12 mouse cellular contexts compared by ENCODE assay signal in genomic region chr11:65723715-65724114, GRCm38 (mm10).
"Had no signal": no experiment of that assay in that cellular context is flagged by ENCODE, and none has a peak within 500 bp of the region (broad histone marks: within the 10 kb centered on the region; RNA-seq: fewer than 3 reads in every experiment).

No protein-coding gene starts in this region.

- DNase-seq: retina, postnatal 1 day; right cerebral cortex, adult 18-20 months; right cerebral cortex, postnatal 14 days; right cerebral cortex, postnatal 25 days; right cerebral cortex, postnatal 4 days; spleen, adult 18-20 months; thymus, adult 18-20 months; thymus, adult 2 months; thymus, postnatal 14 days; thymus, postnatal 25 days; thymus, postnatal 36 days; thymus, postnatal 4 days had no signal
